ENCODE assay signal across 7 mouse cellular contexts in genomic region chr5:74068714-74069321, GRCm38 (mm10). TPM values are rescaled to one million over a fixed set of nuclear protein-coding genes. Genes with fewer than 3 reads are reported as not detected.
DNase-seq lines count a peak whose midpoint lies in the region; ATAC-seq and TF ChIP-seq lines count a peak whose summit lies in the region.

No protein-coding gene starts in this region.

- H3K36me3 ChIP-seq in forebrain, embryonic 13.5 days (ENCODE audit: poor library complexity, severe bottlenecking) = no peaks in the 10 kb centered on the region
- H3K36me3 ChIP-seq in hindbrain, embryonic 10.5 days = no peaks in the 10 kb centered on the region

- H3K9me3 ChIP-seq in forebrain, embryonic 13.5 days (replicated peaks) = no peaks in the 10 kb centered on the region
- no peaks in the 10 kb centered on the region for H3K9me3 ChIP-seq in hindbrain, embryonic 10.5 days

- peak overlapping the region; percentile 78 for H3K27ac ChIP-seq in forebrain, embryonic 13.5 days
- H3K27ac ChIP-seq in hindbrain, embryonic 10.5 days = peak overlapping the region; percentile 99

- no peak for TF ChIP-seq POLR2A in brain, embryonic 14.5 days (IDR thresholded peaks at IDR 0.05; ENCODE audit: borderline replicate concordance, extremely low read depth, insufficient read depth, insufficient read length, poor library complexity, severe bottlenecking)

- ATAC-seq in forebrain, embryonic 13.5 days = peak; percentile 46

- H3K4me2 ChIP-seq in forebrain, embryonic 13.5 days = peak overlapping the region; percentile 88

- TF ChIP-seq CTCF in brain, embryonic 14.5 days (IDR thresholded peaks at IDR 0.05; ENCODE audit: borderline replicate concordance, extremely low read depth, insufficient read depth, insufficient read length) = no peak

- peak; percentile 56 for DNase-seq in Muller cell, postnatal 12 days (ENCODE audit: inconsistent ontology term)
- peak; percentile 74 for DNase-seq in brain, embryonic 14.5 days (ENCODE audit: low read depth)
- DNase-seq in hindbrain, embryonic 10.5 days (ENCODE audit: low spot score) = peak; percentile 72
- peak; percentile 40 to 64 for DNase-seq in layer of hippocampus, adult 8-10 months (ENCODE audit: low spot score in 2 of 2)
- DNase-seq in lung, postnatal 14 days = peak; percentile 79
- peak; percentile 74 for DNase-seq in ovary, postnatal 36 days (ENCODE audit: low spot score)

- no peaks in the 10 kb centered on the region for H3K27me3 ChIP-seq in forebrain, embryonic 13.5 days
- no peaks in the 10 kb centered on the region for H3K27me3 ChIP-seq in hindbrain, embryonic 10.5 days (ENCODE audit: insufficient read depth, poor library complexity, severe bottlenecking)

- H3K4me1 ChIP-seq in forebrain, embryonic 13.5 days = peaks cover 31% of the 10 kb centered on the region
- peaks cover 40% of the 10 kb centered on the region for H3K4me1 ChIP-seq in hindbrain, embryonic 10.5 days (replicated peaks)

- H3K4me3 ChIP-seq in forebrain, embryonic 13.5 days = peak overlapping the region; percentile 71
- peak overlapping the region; percentile 86 for H3K4me3 ChIP-seq in hindbrain, embryonic 10.5 days

- 2% methylated on average over 18 of the region's 18 CpGs for WGBS in forebrain, embryonic 13.5 days
- 2% methylated on average over 18 of the region's 18 CpGs for WGBS in hindbrain, embryonic 10.5 days

- H3K9ac ChIP-seq in forebrain, embryonic 13.5 days = peak overlapping the region; percentile 86

RNA-seq across cellular contexts. Expression of gene Usp46, which starts 0.6 kb away (rescaled TPM):
- polyA plus RNA-seq in brain, embryonic 14.5 days (2012; rRNA removed) = 17.2 and 24.4 TPM in 2 replicates
- polyA plus RNA-seq in forebrain, embryonic 13.5 days (2015; fragmentation: Nextera tagmentation; extraction: Ambion mirVana) = 24.8 and 25.9 TPM in 2 replicates
- 27.6 and 31.2 TPM in 2 replicates for polyA plus RNA-seq in hindbrain, embryonic 10.5 days (2016; fragmentation: Nextera tagmentation; extraction: Ambion mirVana)
- total RNA-seq in layer of hippocampus, adult 8-10 months (2022) = 100 to 1,000 TPM; 119 to 153 (median 135) TPM

Comparison
In these comparisons a context has a peak if more than half of its experiments do, and no peak if none do; other contexts are left out.
1. Peak in every context shown above with its lines: DNase-seq, ATAC-seq, H3K4me3 ChIP-seq and H3K27ac ChIP-seq.